Mouse (Mus musculus) macrophage (primary cell): ENCODE results near the gene Col26a1. TPM values are rescaled to one million over a fixed set of nuclear protein-coding genes. Genes with fewer than 3 reads are reported as not detected.

ENCODE experiments used
- H3K27ac ChIP-seq: fragments of 350-480 bp; formaldehyde crosslinking; 2 replicates; pipeline ENCODE4 v1.9.0; 2021
- H3K36me3 ChIP-seq: fragments of 350-480 bp; formaldehyde crosslinking; 2 replicates; pipeline ENCODE4 v1.9.0; 2021; ENCODE audit errors: inconsistent target
- H3K4me3 ChIP-seq: fragments of 350-480 bp; formaldehyde crosslinking; 2 replicates; pipeline ENCODE4 v1.9.0; 2021; ENCODE audit errors: inconsistent target
- H3K79me2 ChIP-seq: fragments of 350-480 bp; formaldehyde crosslinking; 2 replicates; pipeline ENCODE4 v1.9.0; 2021; ENCODE audit errors: inconsistent target
- WGBS: methylation state at CpG from one replicate; pipeline ENCODE4 v1.1.7; 2026; ENCODE audit warnings: inconsistent platforms; ENCODE audit not compliant: missing documents; 5-methylcytosine and 5-hydroxymethylcytosine counted together
- polyA plus RNA-seq: library from polyadenylated mRNA; stranded (reverse); fragments of 250-400 nt; gene quantifications from 3 replicates; pipeline ENCODE4 v1.2.4, GENCODE M21; 2018; ENCODE audit warnings: inconsistent platforms

The Col26a1 gene
- polyA plus RNA-seq, 1 experiment from 2014 or later = not detected

GRCm38 (mm10) chr5:136710742-136711141 lies 172.3 kb downstream of the Col26a1 start:
- WGBS = 96% methylated on average over 4 of the region's 4 CpGs
- Histone ChIP-seq H3K27ac (no peak overlapping the region), H3K4me3 (no peak overlapping the region), H3K36me3 (no peaks in the 10 kb centered on the region), H3K79me2 (no peaks in the 10 kb centered on the region)

- Histone ChIP-seq H3K27ac (no peak overlapping the region), H3K4me3 (no peak overlapping the region), H3K36me3 (no peaks in the 10 kb centered on the region), H3K79me2 (no peaks in the 10 kb centered on the region)
- WGBS = 90% methylated on average over 12 of the region's 12 CpGs
Measured at GRCm38 (mm10) chr5:136708116-136708515, 174.9 kb downstream of the Col26a1 start.

GRCm38 (mm10) chr5:136706803-136707202 lies 176.2 kb downstream of the Col26a1 start:
- no peaks in the 10 kb centered on the region for H3K36me3 ChIP-seq
- no peaks in the 10 kb centered on the region for H3K79me2 ChIP-seq
- no peak overlapping the region for H3K27ac ChIP-seq
- H3K4me3 ChIP-seq = no peak overlapping the region
- 2% methylated on average over 9 of the region's 9 CpGs for WGBS

- H3K27ac ChIP-seq = no peak overlapping the region
- no peak overlapping the region for H3K4me3 ChIP-seq
- no peaks in the 10 kb centered on the region for H3K79me2 ChIP-seq
- no peaks in the 10 kb centered on the region for H3K36me3 ChIP-seq
- WGBS = 86% methylated on average over 3 of the region's 3 CpGs
Measured at GRCm38 (mm10) chr5:136705532-136705931, 177.5 kb downstream of the Col26a1 start.

- Histone ChIP-seq H3K36me3 (no peaks in the 10 kb centered on the region), H3K79me2 (no peaks in the 10 kb centered on the region), H3K4me3 (no peak overlapping the region), H3K27ac (no peak overlapping the region)
- WGBS = 90% methylated on average over 8 of the region's 8 CpGs
Measured at GRCm38 (mm10) chr5:136704151-136704550, 178.9 kb downstream of the Col26a1 start.

- no peaks in the 10 kb centered on the region for H3K79me2 ChIP-seq
- no peak overlapping the region for H3K27ac ChIP-seq
- 73% methylated on average over 3 of the region's 3 CpGs for WGBS
- H3K36me3 ChIP-seq = no peaks in the 10 kb centered on the region
- no peak overlapping the region for H3K4me3 ChIP-seq
Measured at GRCm38 (mm10) chr5:136703751-136704150, 179.3 kb downstream of the Col26a1 start.

- Histone ChIP-seq H3K79me2 (no peaks in the 10 kb centered on the region), H3K36me3 (no peaks in the 10 kb centered on the region), H3K4me3 (no peak overlapping the region), H3K27ac (no peak overlapping the region)
- 22% methylated on average over 3 of the region's 3 CpGs for WGBS
Measured at GRCm38 (mm10) chr5:136702159-136702725, 180.8 kb downstream of the Col26a1 start.

GRCm38 (mm10) chr5:136697618-136698017 lies 185.4 kb downstream of the Col26a1 start:
- no peaks in the 10 kb centered on the region for H3K36me3 ChIP-seq
- no peak overlapping the region for H3K27ac ChIP-seq
- H3K4me3 ChIP-seq = no peak overlapping the region
- H3K79me2 ChIP-seq = no peaks in the 10 kb centered on the region
- WGBS = 87% methylated on average over 9 of the region's 9 CpGs

- Histone ChIP-seq H3K4me3 (no peak overlapping the region), H3K27ac (no peak overlapping the region), H3K79me2 (no peaks in the 10 kb centered on the region), H3K36me3 (no peaks in the 10 kb centered on the region)
- WGBS = 88% methylated on average over 5 of the region's 5 CpGs
Measured at GRCm38 (mm10) chr5:136696516-136696915, 186.5 kb downstream of the Col26a1 start.

- Histone ChIP-seq H3K36me3 (no peaks in the 10 kb centered on the region), H3K79me2 (no peaks in the 10 kb centered on the region), H3K4me3 (no peak overlapping the region), H3K27ac (no peak overlapping the region)
- 35% methylated on average over 6 of the region's 6 CpGs for WGBS
Measured at GRCm38 (mm10) chr5:136694976-136695375, 188.0 kb downstream of the Col26a1 start.

- H3K79me2 ChIP-seq = no peaks in the 10 kb centered on the region
- no peak overlapping the region for H3K4me3 ChIP-seq
- no peak overlapping the region for H3K27ac ChIP-seq
- WGBS = 16% methylated on average over 7 of the region's 7 CpGs
- H3K36me3 ChIP-seq = no peaks in the 10 kb centered on the region
Measured at GRCm38 (mm10) chr5:136693418-136693817, 189.6 kb downstream of the Col26a1 start.

- H3K27ac ChIP-seq = no peak within 1 kb of the TSS
- 76% methylated on average over 4 of the region's 4 CpGs for WGBS
- H3K79me2 ChIP-seq = no peaks in the 10 kb centered on the region
- no peaks in the 10 kb centered on the region for H3K36me3 ChIP-seq
- no peak within 1 kb of the TSS for H3K4me3 ChIP-seq
Measured at GRCm38 (mm10) chr5:136692784-136693183, 190.2 kb downstream of the Col26a1 start, which contains the start of gene Myl10. Gene Myl10, plus strand, starts transcription at chr5:136693146.

Other genes starting within 250 kb of the Col26a1 start
- gene Myl10, start 190.1 kb downstream of the Col26a1 start, polyA plus RNA-seq = not detected in 3 replicates
- gene Ift22, start 24.9 kb upstream of the Col26a1 start, polyA plus RNA-seq = 17.1 to 26.4 TPM (median 22.7 TPM) in 3 replicates
- 118 to 217 TPM (median 182 TPM) in 3 replicates for gene Fis1, start 70.1 kb upstream of the Col26a1 start, polyA plus RNA-seq
- not detected in 3 replicates for gene Cldn15, start 83.4 kb upstream of the Col26a1 start, polyA plus RNA-seq
- gene Plod3, start 103.8 kb upstream of the Col26a1 start, polyA plus RNA-seq = 93.2 to 105 TPM (median 102 TPM) in 3 replicates
- 81.1 to 121 TPM (median 96.1 TPM) in 3 replicates for gene Znhit1, start 104.8 kb upstream of the Col26a1 start, polyA plus RNA-seq
- gene Vgf, start 143.2 kb upstream of the Col26a1 start, polyA plus RNA-seq = not detected in 3 replicates
- 120 to 219 TPM (median 131 TPM) in 3 replicates for gene Ap1s1, start 162.9 kb upstream of the Col26a1 start, polyA plus RNA-seq
- gene Serpine1, start 189.1 kb upstream of the Col26a1 start, polyA plus RNA-seq = 0.69 to 5.1 TPM (median 0.75 TPM) in 3 replicates
- 12.2 to 19.7 TPM (median 16.6 TPM) in 3 replicates for gene Trim56, start 233.0 kb upstream of the Col26a1 start, polyA plus RNA-seq